Mouse (Mus musculus): Measurements from ENCODE around the gene Gnas. TPM values are rescaled to one million over a fixed set of nuclear protein-coding genes. Genes with fewer than 3 reads are reported as not detected.
"Not testable (repeated sequence)": the region's sequence is repeated elsewhere in the genome, so short reads cannot be mapped to it uniquely, and the experiment has no call there.

Gene Gnas
- total RNA-seq, 2 experiments from 2014 or later, result 1,353 to 1,383 TPM

- peak; percentile 77 to 86 for DNase-seq
- intact Hi-C loops (cut with DNase I), result loop anchor here (1.0 to 5.0 kb wide), 6 partner anchors 105 to 588 kb away; partner anchors contain the start of genes Nelfcd and Tubb1
Observed at GRCm38 (mm10) chr2:174312118-174312647, 28.1 kb downstream of the Gnas start.

- DNase-seq, result no peak
- intact Hi-C loops (cut with DNase I), result loop anchor here (1.0 to 5.0 kb wide), 6 partner anchors 105 to 588 kb away; partner anchors contain the start of genes Nelfcd and Tubb1
Observed at GRCm38 (mm10) chr2:174312661-174313060, 28.5 kb downstream of the Gnas start.

DNA sequence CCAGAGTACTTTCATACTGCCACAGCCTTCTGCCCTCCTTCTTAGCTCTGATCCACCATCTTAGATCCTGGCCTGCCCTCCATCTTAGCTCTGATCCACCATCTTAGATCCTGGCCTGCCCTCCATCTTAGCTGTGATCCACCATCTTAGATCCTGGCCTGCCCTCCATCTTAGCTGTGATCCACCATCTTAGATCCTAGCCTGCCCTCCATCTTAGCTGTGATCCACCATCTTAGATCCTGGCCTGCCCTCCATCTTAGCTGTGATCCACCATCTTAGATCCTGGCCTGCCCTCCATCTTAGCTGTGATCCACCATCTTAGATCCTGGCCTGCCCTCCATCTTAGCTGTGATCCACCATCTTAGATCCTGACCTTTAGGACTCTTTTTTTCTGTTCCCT, 31.3 kb downstream of the Gnas start:
- DNase-seq; intact Hi-C loops (cut with DNase I): not testable (repeated sequence)

- DNase-seq, result no peak
- intact Hi-C loops (cut with DNase I), result no loop called here
Observed at GRCm38 (mm10) chr2:174316661-174317060, 32.5 kb downstream of the Gnas start.

DNA sequence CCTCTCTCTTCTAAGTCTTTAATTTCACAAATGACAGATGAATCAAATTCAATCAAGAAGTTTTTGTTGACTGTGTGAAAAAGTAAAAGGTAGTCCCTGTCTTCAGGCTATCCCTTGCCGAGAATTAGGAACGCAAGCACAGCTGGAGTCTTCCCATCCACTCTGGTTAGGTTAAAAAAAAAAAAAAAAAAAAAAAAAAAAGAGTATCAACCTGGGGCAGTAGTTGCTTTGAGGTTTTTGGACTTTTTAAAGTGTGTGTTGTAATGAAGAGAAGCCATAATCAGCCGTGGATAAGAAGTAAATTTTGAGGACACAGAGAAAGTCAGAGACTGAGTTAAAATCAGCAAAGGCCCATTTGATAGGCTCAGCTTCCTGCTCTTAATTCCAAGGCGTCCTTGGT, 41.9 kb downstream of the Gnas start:
- no peak for DNase-seq
- intact Hi-C loops (cut with DNase I), result loop anchor here (5.0 kb wide), 1 partner anchor 136 kb away; the partner anchor contains the start of gene Atp5e

GRCm38 (mm10) chr2:174326481-174326880, 42.4 kb downstream of the Gnas start:
- DNase-seq, result no peak
- intact Hi-C loops (cut with DNase I), result loop anchor here (5.0 kb wide), 1 partner anchor 136 kb away; the partner anchor contains the start of gene Atp5e

GRCm38 (mm10) chr2:174327295-174327981, 43.3 kb downstream of the Gnas start:
- intact Hi-C loops (cut with DNase I), result loop anchor here (5.0 kb wide), 1 partner anchor 135 kb away; the partner anchor contains the start of gene Atp5e
- peak; percentile 64 to 68 for DNase-seq

DNA sequence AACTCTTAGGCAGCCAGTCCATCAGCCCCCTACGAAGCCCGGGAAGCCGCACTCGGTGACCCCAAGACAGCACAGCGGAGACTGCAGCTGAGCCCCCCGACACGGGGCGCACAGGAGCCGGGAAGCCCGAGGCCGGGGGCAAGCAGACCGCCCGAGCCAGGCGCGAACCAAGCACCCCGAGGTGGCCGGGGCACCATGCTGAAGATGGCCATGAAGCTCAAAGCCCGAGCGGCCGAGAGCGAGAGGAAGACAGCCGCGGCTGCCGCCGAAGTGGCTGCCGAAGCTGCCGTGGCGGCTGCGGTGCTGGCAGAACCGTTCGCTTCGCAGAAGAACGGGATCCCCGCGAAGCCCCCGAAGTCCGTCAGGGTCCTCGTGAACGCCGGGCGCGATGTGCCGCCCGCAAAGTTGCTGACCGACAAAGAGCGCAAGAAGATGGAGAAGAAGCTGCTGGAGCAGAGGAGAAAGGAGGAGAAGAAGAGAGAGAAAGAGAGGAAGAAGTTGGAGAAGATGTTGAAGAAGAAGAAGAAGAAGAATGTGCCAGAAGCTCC, 44.3 kb downstream of the Gnas start:
- intact Hi-C loops (cut with DNase I), result loop anchor here (2.0 to 5.0 kb wide), 2 partner anchors 16 to 134 kb away; partner anchors contain the start of gene Atp5e
- DNase-seq, result no peak

GRCm38 (mm10) chr2:174328926-174329662, 45.0 kb downstream of the Gnas start:
- peak; percentile 40 to 43 for DNase-seq
- intact Hi-C loops (cut with DNase I), result loop anchor here (2.0 to 5.0 kb wide), 2 partner anchors 16 to 133 kb away; partner anchors contain the start of gene Atp5e

- intact Hi-C loops (cut with DNase I), result loop anchor here (2.0 to 5.0 kb wide), 3 partner anchors 15 to 132 kb away; partner anchors contain the start of genes Atp5e and Nelfcd
- peak; percentile 88 to 92 for DNase-seq
Observed at GRCm38 (mm10) chr2:174329663-174330615, 45.8 kb downstream of the Gnas start.

DNA sequence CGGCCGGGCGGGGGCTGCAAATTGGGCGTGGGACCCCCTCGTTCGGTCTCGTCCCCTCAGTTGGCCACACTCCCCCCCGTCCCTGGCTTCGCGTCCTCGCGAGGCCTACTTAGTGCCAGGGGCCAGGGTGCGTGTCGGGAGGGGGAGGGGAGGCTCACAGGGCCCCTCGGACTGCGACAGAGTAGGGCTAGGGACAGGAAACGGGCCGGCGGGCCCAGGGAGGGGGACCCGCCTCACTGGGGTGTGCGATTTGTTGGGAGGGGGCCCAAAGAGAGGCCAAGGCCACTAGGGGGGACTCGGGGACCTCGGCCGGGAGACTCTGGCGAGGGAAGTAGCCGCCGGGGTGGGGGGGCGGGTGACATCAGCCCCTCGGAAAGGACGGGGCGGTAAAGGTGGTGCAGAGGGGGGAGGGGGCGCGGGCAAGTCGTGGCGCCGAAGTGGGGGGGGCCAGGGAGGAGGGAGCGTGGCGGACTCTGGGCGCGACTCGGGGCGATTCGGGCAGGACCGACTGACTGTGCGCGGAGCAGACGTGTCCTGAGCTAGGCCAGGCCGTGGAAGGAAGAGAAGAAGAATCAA, 46.6 kb downstream of the Gnas start:
- intact Hi-C loops (cut with DNase I), result loop anchor here (5.0 kb wide), 1 partner anchor 87 kb away; the partner anchor contains the start of gene Nelfcd
- DNase-seq, result peak; percentile 81 to 82

- no peak for DNase-seq
- intact Hi-C loops (cut with DNase I), result loop anchor here (5.0 kb wide), 1 partner anchor 86 kb away; the partner anchor contains the start of gene Nelfcd
Observed at GRCm38 (mm10) chr2:174331282-174332030, 47.3 kb downstream of the Gnas start.

GRCm38 (mm10) chr2:174333239-174333890, 49.2 kb downstream of the Gnas start:
- intact Hi-C loops (cut with DNase I), result loop anchor here (5.0 kb wide), 1 partner anchor 84 kb away; the partner anchor contains the start of gene Nelfcd
- no peak for DNase-seq

- intact Hi-C loops (cut with DNase I), result loop anchor here (5.0 kb wide), 1 partner anchor 83 kb away; the partner anchor contains the start of gene Nelfcd
- peak; percentile 52 to 53 for DNase-seq
Observed at GRCm38 (mm10) chr2:174334415-174334814, 50.3 kb downstream of the Gnas start.

DNA sequence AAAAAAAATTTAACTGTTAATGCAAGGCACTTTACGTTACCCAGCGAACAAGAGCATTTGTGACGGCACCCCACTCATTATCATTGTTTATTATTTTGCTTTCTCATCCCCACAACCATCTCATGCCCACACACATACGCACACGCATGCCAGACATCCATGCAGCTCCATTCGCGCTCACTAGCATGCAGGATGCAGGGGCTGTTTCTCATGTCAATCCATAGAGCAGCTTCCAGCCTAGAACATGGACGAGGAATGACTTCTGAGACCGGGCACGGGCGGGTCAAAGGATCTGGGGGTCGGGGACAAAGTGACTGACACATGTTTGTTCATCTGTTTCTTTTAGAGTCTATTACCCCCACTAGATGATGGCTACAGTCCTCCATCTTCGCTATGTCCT, 53.2 kb downstream of the Gnas start:
- intact Hi-C loops (cut with DNase I), result no loop called here
- no peak for DNase-seq

DNA sequence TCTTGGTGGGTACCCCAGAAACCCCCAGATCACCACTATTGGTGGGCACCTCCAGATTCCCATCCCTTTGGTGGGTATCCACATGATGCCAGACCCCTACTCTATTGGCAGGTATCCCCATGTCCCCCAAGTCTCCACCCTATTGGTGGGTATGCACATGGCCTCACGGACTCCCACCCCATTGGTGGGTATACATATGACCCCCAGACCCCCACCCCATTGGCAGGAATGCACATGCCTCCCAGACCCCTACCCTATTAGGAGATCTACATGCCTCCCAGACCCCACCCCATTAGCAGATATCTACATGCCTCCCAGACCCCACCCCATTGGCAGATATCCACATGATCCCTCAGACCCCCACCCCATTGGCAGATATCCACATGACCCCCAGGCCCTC, 55.6 kb downstream of the Gnas start:
- intact Hi-C loops (cut with DNase I), result loop anchor here (10.0 kb wide), 1 partner anchor 1335 kb away; the partner anchor contains the start of gene Rae1
- DNase-seq, result no peak

- intact Hi-C loops (cut with DNase I), result loop anchor here (10.0 kb wide), 1 partner anchor 1336 kb away; the partner anchor contains the start of gene Rae1
- no peak for DNase-seq
Observed at GRCm38 (mm10) chr2:174340229-174340892, 56.2 kb downstream of the Gnas start.
